Mouse (Mus musculus): ENCODE results near the gene Phf13. TPM values are rescaled to one million over a fixed set of nuclear protein-coding genes. Genes with fewer than 3 reads are reported as not detected.

Gene Phf13
- polyA plus RNA-seq, 1 experiment, result 15.3 TPM

GRCm38 (mm10) chr4:152013036-152013813 is 17.2 kb upstream of the Phf13 start:
- no peak for DNase-seq (ENCODE audit: low spot score)

GRCm38 (mm10) chr4:152012109-152012508 is 16.1 kb upstream of the Phf13 start:
- no peak for DNase-seq (ENCODE audit: low spot score)

- DNase-seq (ENCODE audit: low spot score), result no peak
These were observed 15.2 kb upstream of the Phf13 start for GRCm38 (mm10) chr4:152011171-152011760.

GRCm38 (mm10) chr4:152010707-152011134 is 14.7 kb upstream of the Phf13 start:
- DNase-seq (ENCODE audit: low spot score), result no peak

- peak; percentile 55 for DNase-seq (ENCODE audit: low spot score)
These were observed 14.1 kb upstream of the Phf13 start for GRCm38 (mm10) chr4:152010091-152010706.

GRCm38 (mm10) chr4:152009076-152010051 is 13.3 kb upstream of the Phf13 start:
- DNase-seq (ENCODE audit: low spot score), result peak; percentile 61

- peak; percentile 95 for DNase-seq (ENCODE audit: low spot score)
These were observed 12.6 kb upstream of the Phf13 start, which contains the start of gene Klhl21 for GRCm38 (mm10) chr4:152008622-152009075. Klhl21 (plus strand) TSS chr4:152008803.

- DNase-seq (ENCODE audit: low spot score), result no peak
These were observed 12.1 kb upstream of the Phf13 start for GRCm38 (mm10) chr4:152008148-152008500.

GRCm38 (mm10) chr4:152007481-152008147 is 11.6 kb upstream of the Phf13 start:
- DNase-seq (ENCODE audit: low spot score), result no peak

GRCm38 (mm10) chr4:152006812-152007211 is 10.8 kb upstream of the Phf13 start:
- DNase-seq (ENCODE audit: low spot score), result no peak

- DNase-seq (ENCODE audit: low spot score), result no peak
These were observed 10.1 kb upstream of the Phf13 start for GRCm38 (mm10) chr4:152006137-152006536.

GRCm38 (mm10) chr4:152002063-152002462 is 6.0 kb upstream of the Phf13 start:
- no peak for DNase-seq (ENCODE audit: low spot score)

- DNase-seq (ENCODE audit: low spot score), result no peak
These were observed 5.3 kb upstream of the Phf13 start for GRCm38 (mm10) chr4:152001335-152001734.

- no peak for DNase-seq (ENCODE audit: low spot score)
These were observed 4.8 kb upstream of the Phf13 start for GRCm38 (mm10) chr4:152000906-152001305.

- no peak for DNase-seq (ENCODE audit: low spot score)
These were observed 3.4 kb upstream of the Phf13 start for GRCm38 (mm10) chr4:151999481-151999880.

GRCm38 (mm10) chr4:151997701-151998100 is 1.6 kb upstream of the Phf13 start:
- DNase-seq (ENCODE audit: low spot score), result no peak

- no peak for DNase-seq (ENCODE audit: low spot score)
These were observed 829 bp upstream of the Phf13 start for GRCm38 (mm10) chr4:151996951-151997222.

- DNase-seq (ENCODE audit: low spot score), result no peak
These were observed 486 bp downstream of the Phf13 start for GRCm38 (mm10) chr4:151995371-151996172.

- no peak for DNase-seq (ENCODE audit: low spot score)
These were observed 1.6 kb downstream of the Phf13 start for GRCm38 (mm10) chr4:151994228-151995171.
